Mouse (Mus musculus) v-Abl transformed pro-B cells (cell line): ENCODE measurements around the gene Wrb.
"Not testable (repeated sequence)": the region's sequence is repeated elsewhere in the genome, so short reads cannot be mapped to it uniquely, and the experiment has no call there.

Experiments used
- in situ Hi-C, 2 experiments: fragments of 400-800 bp; cut with MboI; formaldehyde crosslinking; loops; one replicate each; pipeline ENCODE4 v1.15.1; 2025; ENCODE audit not compliant: unreplicated experiment in 2 of 2

The Wrb gene

GRCm38 (mm10) chr16:96145110-96145800 is at the start of gene Wrb:
Gene Wrb (plus strand): TSS chr16:96145407.
- in situ Hi-C loops, result loop anchor here (5.0 kb wide), 2 partner anchors 148 to 158 kb away; no protein-coding TSS in a partner anchor

DNA sequence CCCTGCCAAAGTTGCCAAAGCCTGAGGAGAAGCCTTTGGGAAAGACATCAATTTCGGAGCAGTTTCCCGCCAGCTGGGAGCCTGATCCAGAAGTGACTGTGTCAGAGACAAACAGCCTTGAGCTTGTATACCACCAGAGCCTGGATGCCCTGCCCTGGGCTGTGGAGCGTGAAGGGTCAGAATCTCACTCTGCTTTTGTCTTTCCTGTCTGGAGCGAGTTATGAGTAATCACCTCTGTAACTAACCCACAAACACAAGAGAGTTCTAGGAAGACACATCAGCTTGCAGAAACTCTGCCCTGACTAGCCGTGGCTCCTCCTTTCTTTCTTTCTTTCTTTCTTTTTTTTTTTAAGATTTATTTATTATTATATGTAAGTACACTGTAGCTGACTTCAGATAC is 49.2 kb upstream of the Wrb start:
- in situ Hi-C loops, result no loop called here

DNA sequence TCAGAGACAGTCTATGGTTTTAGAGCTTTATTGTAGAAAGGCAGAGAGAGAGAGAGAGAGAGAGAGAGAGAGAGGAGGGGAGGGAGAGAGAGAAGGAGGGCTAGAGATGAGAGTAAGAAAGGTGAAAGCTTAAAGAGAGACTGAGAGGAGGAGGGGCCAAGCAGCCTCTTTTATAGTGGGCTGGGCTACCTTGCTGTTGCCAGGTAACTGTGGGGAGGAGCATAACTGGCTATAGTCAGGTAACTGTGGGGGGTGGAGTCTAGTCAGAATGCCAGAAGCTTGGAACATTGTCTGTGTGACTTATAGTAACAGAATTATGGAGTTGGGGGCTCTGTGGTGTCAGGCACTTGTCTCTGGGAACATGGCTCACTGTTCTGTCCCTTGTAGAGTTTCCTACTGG is 47.4 kb upstream of the Wrb start:
- in situ Hi-C loops, result not testable (repeated sequence)

GRCm38 (mm10) chr16:96103036-96103435 is 42.2 kb upstream of the Wrb start:
- in situ Hi-C loops, result no loop called here

DNA sequence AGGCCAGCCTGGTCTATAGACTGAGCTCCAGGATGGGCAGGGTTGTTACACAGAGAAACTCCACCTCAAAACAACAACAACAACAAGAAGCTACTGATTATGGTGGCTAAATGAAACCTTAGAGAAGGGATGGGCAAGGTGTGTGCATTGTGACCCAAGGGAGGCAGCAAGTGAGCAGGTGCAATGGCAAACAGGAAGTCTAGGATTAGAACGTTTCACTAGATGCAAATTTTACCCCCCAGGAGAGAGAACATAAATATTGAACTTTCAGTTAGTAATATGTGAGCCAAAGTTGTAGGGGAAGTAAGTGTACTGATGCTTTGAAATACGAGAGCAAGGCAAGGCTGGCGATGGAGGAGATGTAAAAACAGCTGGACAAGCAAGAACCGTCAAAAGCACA is 35.5 kb upstream of the Wrb start:
- in situ Hi-C loops, result no loop called here

DNA sequence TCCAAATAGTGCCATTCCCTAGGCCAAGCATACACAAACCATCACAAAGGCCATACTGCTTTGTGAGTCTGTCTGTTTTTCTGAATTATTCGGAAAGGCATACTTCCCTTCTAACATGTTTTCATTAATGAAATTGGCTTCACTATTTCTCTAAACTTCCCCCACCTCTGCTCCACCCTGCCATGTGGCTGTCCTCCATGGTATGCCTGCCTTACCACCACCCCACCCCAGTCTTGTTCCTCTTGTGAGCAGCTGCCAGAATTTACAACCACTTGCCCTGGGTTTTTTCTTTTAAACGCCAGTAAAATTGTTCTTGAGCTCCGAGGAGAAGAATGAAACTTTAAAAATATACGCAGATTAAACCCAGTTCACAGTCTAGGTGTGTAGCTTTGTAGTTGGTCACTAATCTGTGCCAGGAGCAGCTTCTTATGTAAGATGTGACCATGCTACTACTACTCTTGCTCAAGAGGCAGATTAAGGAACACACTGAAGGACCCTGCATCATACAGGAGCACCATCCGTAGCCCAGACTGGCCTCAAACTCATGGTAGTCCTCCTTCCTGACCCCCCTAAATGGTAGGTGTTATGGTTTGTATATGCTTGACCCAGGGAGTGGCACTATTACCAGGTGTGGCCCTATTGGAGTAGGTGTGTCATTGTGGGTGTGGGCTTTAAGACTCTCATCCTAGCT is 34.4 kb upstream of the Wrb start:
- in situ Hi-C loops, result no loop called here

- in situ Hi-C loops, result no loop called here
Observed at GRCm38 (mm10) chr16:96112769-96113168, 32.4 kb upstream of the Wrb start.

DNA sequence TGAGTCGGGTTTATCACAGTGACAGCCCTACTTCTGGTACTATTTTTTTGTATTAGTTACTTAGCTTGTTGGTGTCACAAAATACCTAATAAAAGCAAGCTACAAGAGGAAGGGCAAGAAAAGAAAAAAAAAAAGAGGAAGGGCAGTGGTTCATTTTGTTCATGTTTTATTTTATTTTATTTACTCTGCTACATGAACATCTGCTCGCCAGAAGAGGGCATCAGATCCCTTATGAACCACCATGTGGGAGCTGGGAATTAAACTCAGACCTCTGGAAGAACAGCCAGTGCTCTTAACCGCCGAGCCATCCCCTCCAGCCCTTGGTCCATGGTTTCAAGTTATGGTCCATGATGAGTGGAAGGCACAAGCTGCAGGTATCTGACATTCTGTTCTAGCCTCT is 30.5 kb upstream of the Wrb start:
- in situ Hi-C loops, result no loop called here

DNA sequence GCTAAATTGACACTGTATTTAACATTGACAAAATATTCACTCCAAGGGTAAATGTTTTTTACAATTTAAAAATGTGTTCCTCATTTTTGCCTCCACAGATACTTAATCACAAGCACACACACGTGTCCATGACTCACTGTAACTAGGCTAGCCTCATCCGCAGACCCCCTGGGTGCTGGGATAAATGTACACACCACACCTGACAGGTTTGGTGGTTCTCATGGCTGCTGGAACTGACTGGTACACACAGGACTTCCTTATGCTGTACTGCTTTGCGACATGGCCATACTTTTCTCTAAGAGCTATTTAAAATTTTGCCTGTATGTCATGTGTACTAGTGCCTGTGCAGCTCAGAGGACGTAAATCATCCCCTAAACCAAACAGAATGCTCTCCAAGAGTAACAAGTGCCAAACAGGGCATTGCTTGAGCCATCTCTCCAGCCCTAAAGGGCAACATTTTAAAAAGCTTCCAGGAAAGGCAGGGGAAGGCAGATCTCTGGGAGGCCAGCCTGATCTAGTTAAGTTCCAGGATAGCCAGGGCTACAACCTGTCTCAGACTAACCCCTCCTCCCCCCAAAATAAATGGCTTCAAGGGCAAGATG is 25.1 kb upstream of the Wrb start:
- in situ Hi-C loops, result no loop called here

DNA sequence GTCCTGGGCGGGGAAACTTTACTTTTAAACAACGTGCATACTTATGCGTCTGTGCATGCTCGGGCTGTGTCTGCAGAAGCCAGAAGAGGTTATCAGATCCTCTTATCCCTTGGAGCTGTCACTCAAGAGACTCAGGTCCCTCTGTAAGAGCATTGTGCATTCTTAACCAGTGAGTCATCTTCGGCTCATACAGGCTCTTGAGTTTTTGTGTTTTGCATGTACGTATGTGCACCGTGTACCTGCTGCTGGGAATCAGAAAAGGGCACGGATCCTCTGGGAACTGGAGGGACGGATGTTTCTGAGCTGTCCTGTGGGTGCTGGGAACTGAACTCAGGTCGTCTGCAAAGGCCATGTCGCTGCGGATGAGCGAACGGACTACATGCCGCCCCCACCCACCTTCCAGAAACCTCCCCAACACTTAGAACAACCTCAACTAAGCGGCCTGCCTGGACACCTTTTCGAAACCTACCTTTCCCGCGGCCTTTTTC is 18.5 kb upstream of the Wrb start:
- in situ Hi-C loops, result no loop called here

GRCm38 (mm10) chr16:96127288-96127656 is 17.9 kb upstream of the Wrb start:
- in situ Hi-C loops, result no loop called here

DNA sequence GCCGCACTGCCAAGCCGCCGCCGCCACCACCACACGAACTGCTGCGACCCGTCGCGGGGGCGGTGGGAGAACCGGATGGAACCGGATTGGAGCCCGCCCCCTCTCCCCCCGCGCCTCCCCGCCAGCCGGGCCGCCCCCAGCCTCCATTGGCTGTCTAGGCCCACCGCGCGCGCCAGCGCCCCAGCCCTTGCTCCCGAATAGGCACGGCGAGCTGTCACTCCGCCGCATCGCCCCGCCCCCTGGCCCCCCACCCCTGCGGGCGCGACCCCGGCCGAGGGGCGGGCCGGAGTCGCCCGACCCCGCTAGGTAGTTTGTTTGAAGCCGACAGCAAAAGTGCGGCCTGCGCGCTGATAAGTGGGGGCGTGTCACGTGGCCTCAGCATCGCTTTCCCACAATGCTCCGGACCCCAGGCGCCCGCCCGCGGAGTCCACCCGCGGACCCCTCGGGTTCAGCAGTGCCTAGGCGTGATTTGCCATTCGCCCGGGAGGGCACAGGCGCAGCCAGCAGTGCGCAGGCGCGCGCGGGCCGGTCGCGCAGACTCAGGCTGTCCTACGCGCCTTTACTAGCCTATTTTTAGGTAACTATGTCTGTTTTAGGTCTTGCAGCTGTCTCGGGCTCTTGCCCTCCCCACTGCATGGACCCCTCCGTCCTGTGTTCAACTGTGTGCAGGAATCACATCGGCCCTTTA is 17.4 kb upstream of the Wrb start, which contains the start of gene Hmgn1:
Gene Hmgn1 (minus strand): TSS at position 73 of the 688 bp plus-strand sequence.
- in situ Hi-C loops, result no loop called here

- in situ Hi-C loops, result no loop called here
Observed at GRCm38 (mm10) chr16:96128466-96128865, 16.7 kb upstream of the Wrb start.

DNA sequence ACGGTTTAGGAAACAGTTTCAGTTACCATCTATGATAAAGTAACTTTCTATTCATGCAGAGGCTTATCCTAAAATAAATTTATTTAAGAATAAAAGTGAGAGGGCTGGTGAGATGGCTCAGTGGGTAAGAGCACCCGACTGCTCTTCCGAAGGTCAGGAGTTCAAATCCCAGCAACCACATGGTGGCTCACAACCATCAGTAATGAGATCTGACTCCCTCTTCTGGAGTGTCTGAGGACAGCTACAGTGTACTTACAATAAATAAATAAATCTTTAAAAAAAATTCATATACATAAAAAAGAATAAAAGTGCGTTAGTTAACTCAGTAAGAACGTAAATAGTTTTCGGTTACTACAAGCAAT is 478 bp upstream of the Wrb start:
- in situ Hi-C loops, result loop anchor here (5.0 kb wide), 2 partner anchors 147 to 157 kb away; no protein-coding TSS in a partner anchor

GRCm38 (mm10) chr16:96145814-96146213 is 607 bp downstream of the Wrb start:
- in situ Hi-C loops, result loop anchor here (5.0 kb wide), 2 partner anchors 149 to 159 kb away; no protein-coding TSS in a partner anchor

DNA sequence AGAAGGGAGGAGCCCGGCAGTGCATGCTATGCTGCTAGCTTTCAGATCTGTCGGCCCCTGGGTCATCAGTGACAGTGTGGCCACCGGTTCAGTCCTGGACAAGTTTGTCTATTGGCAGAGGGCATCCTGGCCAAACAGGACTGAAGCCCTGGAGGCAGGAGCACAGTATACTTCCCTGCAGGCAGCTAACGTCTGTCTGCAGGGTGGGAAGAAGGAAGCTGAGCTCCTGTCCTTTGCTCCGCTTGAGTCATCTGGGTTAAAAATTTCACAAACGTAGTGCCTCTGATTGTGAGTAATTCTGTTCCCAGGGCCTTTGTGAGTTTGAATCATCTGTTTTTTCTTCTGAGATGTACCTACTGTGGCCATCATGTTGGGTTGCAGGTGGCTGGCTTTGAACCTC is 3.6 kb downstream of the Wrb start:
- in situ Hi-C loops, result loop anchor here (5.0 kb wide), 2 partner anchors 152 to 162 kb away; no protein-coding TSS in a partner anchor

- in situ Hi-C loops, result loop anchor here (5.0 kb wide), 2 partner anchors 152 to 162 kb away; no protein-coding TSS in a partner anchor
Observed at GRCm38 (mm10) chr16:96149311-96149710, 4.1 kb downstream of the Wrb start.

- in situ Hi-C loops, result loop anchor here (5.0 to 25.0 kb wide), 4 partner anchors 114 to 516 kb away; no protein-coding TSS in a partner anchor
Observed at GRCm38 (mm10) chr16:96150995-96151394, 5.8 kb downstream of the Wrb start.

DNA sequence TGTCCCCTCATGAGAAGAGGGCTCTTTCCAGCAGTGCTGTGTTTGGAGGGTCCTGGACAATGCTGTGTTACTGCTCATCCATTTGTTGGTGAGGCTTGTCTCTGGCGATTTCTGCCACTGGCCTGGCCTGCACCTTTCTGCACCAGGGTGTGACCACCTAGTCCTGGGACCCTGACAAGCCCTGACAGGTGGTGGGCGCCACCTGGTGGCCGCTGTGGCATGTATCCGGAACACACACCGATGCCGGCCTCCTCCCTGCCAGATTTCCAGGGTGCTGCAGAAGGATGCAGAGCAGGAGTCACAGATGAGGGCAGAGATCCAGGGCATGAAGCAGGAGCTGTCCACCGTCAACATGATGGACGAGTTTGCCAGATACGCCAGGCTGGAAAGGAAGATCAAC is 6.3 kb downstream of the Wrb start:
- in situ Hi-C loops, result loop anchor here (5.0 to 25.0 kb wide), 4 partner anchors 114 to 517 kb away; no protein-coding TSS in a partner anchor

GRCm38 (mm10) chr16:96154476-96154875 is 9.3 kb downstream of the Wrb start:
- in situ Hi-C loops, result loop anchor here (5.0 to 25.0 kb wide), 4 partner anchors 117 to 520 kb away; no protein-coding TSS in a partner anchor
